Mouse (Mus musculus) myocyte (in vitro differentiated cells): Measurements from ENCODE around the gene Pink1. TPM values are rescaled to one million over a fixed set of nuclear protein-coding genes. Genes with fewer than 3 reads are reported as not detected.
A peak's percentile ranks its signal among the peaks of the same experiment; 100 is the strongest.
"Not testable (repeated sequence)": the region's sequence is repeated elsewhere in the genome, so short reads cannot be mapped to it uniquely, and the experiment has no call there.

Experiments used
- H3K27me3 ChIP-seq: one replicate; pipeline ENCODE4 v1.6.1; 2011; ENCODE audit not compliant: control insufficient read depth, insufficient read depth, insufficient read length
- H3K36me3 ChIP-seq: one replicate; pipeline ENCODE4 v1.6.1; 2011; ENCODE audit not compliant: control insufficient read depth, insufficient read depth
- H3K4me2 ChIP-seq: one replicate; pipeline ENCODE4 v1.6.1; 2011; ENCODE audit warnings: low read depth, control low read depth
- H3K4me3 ChIP-seq: one replicate; pipeline ENCODE4 v1.5.1; 2011; ENCODE audit warnings: mild to moderate bottlenecking, control low read depth, moderate library complexity
- H3K79me2 ChIP-seq: one replicate; pipeline ENCODE4 v1.6.1; 2011; ENCODE audit not compliant: control insufficient read depth, insufficient read depth
- H3ac ChIP-seq: one replicate; pipeline ENCODE4 v1.6.1; 2011; ENCODE audit not compliant: control insufficient read depth, insufficient read length
- CEBPB ChIP-seq: IDR thresholded peaks from 2 replicates; pipeline ENCODE4 v1.6.1; 2011; ENCODE audit warnings: mild to moderate bottlenecking, moderate library complexity; ENCODE audit not compliant: poor library complexity, insufficient read depth, severe bottlenecking
- E2F4 ChIP-seq: IDR thresholded peaks from one replicate; pipeline ENCODE4 v1.6.1; 2011; ENCODE audit warnings: mild to moderate bottlenecking, control low read depth, moderate library complexity; ENCODE audit not compliant: insufficient read depth
- MAX ChIP-seq: IDR thresholded peaks from one replicate; pipeline ENCODE4 v1.6.1; 2011; ENCODE audit warnings: low read depth, mild to moderate bottlenecking, control low read depth
- MYOD1 ChIP-seq, 3 experiments: IDR thresholded peaks; one replicate each; pipeline ENCODE4 v1.6.1; 2011; ENCODE audit warnings: control low read depth in 2 of 3, low read depth in 2 of 3, mild to moderate bottlenecking in 2 of 3, moderate library complexity in 1 of 3; ENCODE audit not compliant: insufficient read length in 2 of 3, control insufficient read depth in 1 of 3
- MYOG ChIP-seq, 3 experiments: IDR thresholded peaks; one replicate each; pipeline ENCODE4 v1.6.1; 2011; ENCODE audit warnings: control low read depth in 2 of 3, low read depth in 2 of 3, mild to moderate bottlenecking in 2 of 3; ENCODE audit not compliant: insufficient read length in 2 of 3, control insufficient read depth in 1 of 3, insufficient read depth in 1 of 3
- POLR2A ChIP-seq: IDR thresholded peaks from one replicate; pipeline ENCODE4 v1.6.1; 2011; ENCODE audit warnings: low read depth, mild to moderate bottlenecking, control low read depth, moderate library complexity; ENCODE audit not compliant: insufficient read length
- POLR2AphosphoS2 ChIP-seq: IDR thresholded peaks from one replicate; pipeline ENCODE4 v1.6.1; 2011; ENCODE audit warnings: low read depth, control low read depth; ENCODE audit not compliant: insufficient read length
- REST ChIP-seq: IDR thresholded peaks from one replicate; pipeline ENCODE4 v1.6.1; 2011; ENCODE audit warnings: mild to moderate bottlenecking, control low read depth, moderate library complexity; ENCODE audit not compliant: insufficient read depth, insufficient read length
- SRF ChIP-seq: IDR thresholded peaks from one replicate; pipeline ENCODE4 v1.6.1; 2011; ENCODE audit warnings: low read depth; ENCODE audit not compliant: control insufficient read depth, insufficient read length
- TCF12 ChIP-seq: IDR thresholded peaks from one replicate; pipeline ENCODE4 v1.6.1; 2011; ENCODE audit warnings: mild to moderate bottlenecking, control low read depth; ENCODE audit not compliant: poor library complexity, insufficient read depth, severe bottlenecking
- TCF3 ChIP-seq: IDR thresholded peaks from one replicate; pipeline ENCODE4 v1.6.1; 2011; ENCODE audit warnings: low read depth, control low read depth; ENCODE audit not compliant: insufficient read length
- USF1 ChIP-seq: IDR thresholded peaks from one replicate; pipeline ENCODE4 v1.6.1; 2011; ENCODE audit warnings: low read depth, mild to moderate bottlenecking, control low read depth, moderate library complexity
- polyA plus RNA-seq: library from polyadenylated mRNA; unstranded; fragments of >200 nt; fragmentation: generic; extraction: Trizol; gene quantifications from one replicate; pipeline ENCODE4 v1.2.1, GENCODE M21; 2012; ENCODE audit warnings: missing spikeins

The Pink1 gene
- polyA plus RNA-seq, 1 experiment = 60.9 TPM

GRCm38 (mm10) chr4:138331647-138332046 lies 5.5 kb upstream of the Pink1 start:
- Histone ChIP-seq H3ac (no peak overlapping the region), H3K4me3 (no peak overlapping the region), H3K79me2 (no peaks in the 10 kb centered on the region), H3K4me2 (no peak overlapping the region), H3K36me3 (no peaks in the 10 kb centered on the region), H3K27me3 (no peaks in the 10 kb centered on the region)
- TF ChIP-seq MAX = no peak
- no peak for TF ChIP-seq REST
- TF ChIP-seq POLR2A = no peak
- no peak for TF ChIP-seq POLR2AphosphoS2
- TF ChIP-seq TCF3 = no peak

- no peak overlapping the region for H3K4me2 ChIP-seq
Measured at GRCm38 (mm10) chr4:138330264-138330671, 4.2 kb upstream of the Pink1 start.

GRCm38 (mm10) chr4:138327891-138328470 lies 1.9 kb upstream of the Pink1 start:
- Histone ChIP-seq H3K27me3 (no peaks in the 10 kb centered on the region), H3ac (no peak overlapping the region), H3K4me3 (no peak overlapping the region), H3K4me2 (no peak overlapping the region), H3K36me3 (no peaks in the 10 kb centered on the region), H3K79me2 (no peaks in the 10 kb centered on the region)
- TF ChIP-seq TCF3 = no peak
- no peak for TF ChIP-seq MAX
- no peak for TF ChIP-seq CEBPB
- TF ChIP-seq USF1 = no peak
- TF ChIP-seq MYOG (IDR thresholded peaks at IDR 0.05; ENCODE audit: control insufficient read depth in 1 of 3, insufficient read depth in 1 of 3, insufficient read length in 2 of 3, low read depth in 2 of 3) = no peak
- TF ChIP-seq MYOD1 (IDR thresholded peaks at IDR 0.05; ENCODE audit: control insufficient read depth in 1 of 3, insufficient read length in 2 of 3, low read depth in 2 of 3) = no peak
- no peak for TF ChIP-seq REST
- no peak for TF ChIP-seq TCF12
- no peak for TF ChIP-seq SRF
- no peak for TF ChIP-seq POLR2AphosphoS2

More at GRCm38 (mm10) chr4:138330264-138330671, 4.2 kb upstream of the Pink1 start:
- Histone ChIP-seq H3K4me3 (no peak overlapping the region), H3K27me3 (no peaks in the 10 kb centered on the region), H3K79me2 (no peaks in the 10 kb centered on the region), H3ac (no peak overlapping the region), H3K36me3 (no peaks in the 10 kb centered on the region)
- no peak for TF ChIP-seq CEBPB
- TF ChIP-seq TCF12 = no peak
- no peak for TF ChIP-seq POLR2AphosphoS2
- no peak for TF ChIP-seq REST
- no peak for TF ChIP-seq E2F4
- TF ChIP-seq USF1 = no peak
- no peak for TF ChIP-seq SRF
- no peak for TF ChIP-seq MAX
- no peak for TF ChIP-seq POLR2A
- no peak for TF ChIP-seq TCF3
- TF ChIP-seq MYOD1 (IDR thresholded peaks at IDR 0.05; ENCODE audit: control insufficient read depth in 1 of 3, insufficient read length in 2 of 3, low read depth in 2 of 3) = no peak

- H3K79me2 ChIP-seq = not testable (repeated sequence)
Measured at GRCm38 (mm10) chr4:138327155-138327554, 1.0 kb upstream of the Pink1 start.

GRCm38 (mm10) chr4:138325466-138326076 lies 536 bp downstream of the Pink1 start:
- Histone ChIP-seq H3K4me2 (peak overlapping the region; percentile 69), H3K4me3 (peak overlapping the region; percentile 23), H3K27me3 (no peaks in the 10 kb centered on the region), H3ac (peak overlapping the region; percentile 21), H3K36me3 (no peaks in the 10 kb centered on the region), H3K79me2 (no peaks in the 10 kb centered on the region)
- TF ChIP-seq MAX (no peak), TCF12 (no peak), USF1 (no peak), TCF3 (no peak), SRF (no peak), MYOG (IDR thresholded peaks at IDR 0.05; ENCODE audit: control insufficient read depth in 1 of 3, insufficient read depth in 1 of 3, insufficient read length in 2 of 3, low read depth in 2 of 3) (peak in 1 of 3 experiments; percentile 16), MYOD1 (IDR thresholded peaks at IDR 0.05; ENCODE audit: control insufficient read depth in 1 of 3, insufficient read length in 2 of 3, low read depth in 2 of 3) (no peak), REST (no peak), POLR2A (peak; percentile 67), CEBPB (no peak), E2F4 (no peak), POLR2AphosphoS2 (peak; percentile 58)

More at GRCm38 (mm10) chr4:138327155-138327554, 1.0 kb upstream of the Pink1 start:
- not testable (repeated sequence) for H3K4me3 ChIP-seq, H3K27me3 ChIP-seq, H3ac ChIP-seq, H3K36me3 ChIP-seq, H3K4me2 ChIP-seq
